Mouse (Mus musculus) c-Kit-positive CD71-positive TER-119-positive erythroid progenitor cells, embryonic 14.5 days (primary cell): ENCODE measurements around the gene Vps9d1.
"Not testable (repeated sequence)": the region's sequence is repeated elsewhere in the genome, so short reads cannot be mapped to it uniquely, and the experiment has no call there.

ENCODE experiments used
- DNase-seq: peaks from one replicate; pipeline ENCODE4 v3.0.0-alpha.2; 2013; ENCODE audit warnings: low spot score

The Vps9d1 gene

DNA sequence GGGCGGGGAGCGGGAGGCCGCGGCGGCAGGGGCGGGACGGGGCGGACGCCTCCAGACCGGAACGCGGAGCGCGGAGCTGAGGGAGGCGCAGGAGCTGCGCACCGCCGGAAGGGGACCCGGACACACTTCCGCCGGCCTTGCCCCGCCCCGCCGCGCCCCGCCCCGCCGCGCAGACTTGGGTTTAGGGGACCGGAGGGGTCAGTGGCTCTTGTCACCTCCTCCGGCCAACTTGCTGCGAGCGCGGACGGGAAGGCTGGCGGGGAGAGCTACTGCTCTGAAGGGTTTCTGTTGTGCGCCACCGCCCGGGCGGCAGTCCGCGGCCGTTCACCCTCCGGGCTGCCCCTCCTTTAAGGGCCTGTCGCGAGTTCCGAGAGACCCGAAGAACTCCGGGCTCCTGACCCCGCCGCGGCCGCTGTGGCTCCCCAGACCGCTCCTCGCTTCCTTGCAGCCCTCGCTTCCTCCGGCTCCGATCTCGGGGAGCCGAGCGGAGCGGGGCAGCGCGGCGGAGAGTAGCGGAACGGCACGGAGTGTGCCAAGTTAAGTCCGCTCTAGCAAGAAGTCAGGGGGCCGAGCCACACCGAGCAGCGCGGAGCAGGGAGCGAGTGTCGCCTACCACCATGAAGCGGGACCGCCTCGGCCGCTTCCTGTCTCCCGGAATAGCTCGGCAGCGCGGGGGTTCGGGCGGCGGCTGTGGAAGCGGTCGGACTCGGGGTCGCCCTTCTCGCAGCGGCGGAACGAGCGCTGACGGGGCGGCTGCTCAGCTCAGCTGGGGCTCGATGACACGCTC is at the start of gene Vps9d1, which contains the start of gene Zfp276:
Gene Vps9d1 (minus strand): TSS at position 250 of the 787 bp plus-strand sequence.
Gene Zfp276 (plus strand): TSS at position 97 of the 787 bp plus-strand sequence.
- peak; percentile 79 for DNase-seq

DNA sequence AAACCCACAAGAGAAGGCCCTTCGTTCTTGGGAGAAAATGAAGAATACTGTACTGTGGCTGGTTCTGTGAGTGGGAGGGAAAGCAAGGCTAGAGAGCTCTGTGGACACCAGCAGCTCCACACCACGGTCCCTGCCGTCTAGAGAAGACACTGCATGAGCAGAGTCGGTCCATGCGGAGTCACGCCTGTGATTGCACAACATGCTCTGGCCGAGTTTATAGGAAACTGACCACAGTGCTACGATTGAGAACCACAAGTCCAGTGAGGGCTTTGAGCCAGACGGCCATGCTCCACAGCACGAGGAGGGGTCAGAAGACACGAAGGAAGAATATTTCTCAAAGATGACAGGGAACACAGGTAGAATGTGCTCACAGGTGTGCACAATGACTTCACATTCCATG is 44.2 kb upstream of the Vps9d1 start:
- DNase-seq = no peak

DNA sequence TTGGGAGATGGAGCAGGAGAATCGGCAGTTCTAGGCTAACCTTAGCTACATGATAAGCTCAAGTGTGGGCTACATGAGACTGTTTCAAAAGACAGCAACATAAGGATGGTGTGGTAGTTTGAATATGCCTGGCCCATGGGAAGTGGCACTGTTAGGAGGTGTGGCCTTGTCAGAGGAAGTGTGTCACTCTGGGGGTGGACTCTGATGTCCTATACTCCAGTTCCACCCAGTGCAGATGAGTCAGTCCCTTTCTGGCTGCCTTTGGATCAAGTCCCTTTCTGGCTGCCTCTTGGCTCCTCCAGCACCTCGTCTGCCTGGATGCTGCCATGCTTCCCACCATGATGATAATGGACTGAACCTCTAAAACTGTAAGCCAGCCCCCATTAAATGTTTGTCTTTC is 38.6 kb upstream of the Vps9d1 start:
- no peak for DNase-seq

DNA sequence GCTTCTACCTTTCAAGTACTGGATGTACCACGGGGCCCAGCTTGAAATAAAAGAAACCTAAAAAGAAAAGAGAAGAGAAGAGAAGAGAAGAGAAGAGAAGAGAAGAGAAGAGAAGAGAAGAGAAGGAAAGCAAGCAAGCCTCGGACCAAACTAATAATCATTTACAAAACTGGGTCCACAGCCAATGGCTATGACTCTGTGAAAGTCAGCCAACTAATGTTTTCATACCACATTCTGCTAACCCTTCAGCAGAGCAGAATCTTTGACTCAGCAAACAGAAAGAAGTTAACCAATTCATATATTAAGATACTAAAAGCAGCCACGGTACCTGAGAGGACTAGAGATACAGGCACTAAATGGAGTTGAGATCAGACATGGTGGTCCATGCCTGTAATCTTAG is 38.1 kb upstream of the Vps9d1 start:
- DNase-seq = no peak

DNA sequence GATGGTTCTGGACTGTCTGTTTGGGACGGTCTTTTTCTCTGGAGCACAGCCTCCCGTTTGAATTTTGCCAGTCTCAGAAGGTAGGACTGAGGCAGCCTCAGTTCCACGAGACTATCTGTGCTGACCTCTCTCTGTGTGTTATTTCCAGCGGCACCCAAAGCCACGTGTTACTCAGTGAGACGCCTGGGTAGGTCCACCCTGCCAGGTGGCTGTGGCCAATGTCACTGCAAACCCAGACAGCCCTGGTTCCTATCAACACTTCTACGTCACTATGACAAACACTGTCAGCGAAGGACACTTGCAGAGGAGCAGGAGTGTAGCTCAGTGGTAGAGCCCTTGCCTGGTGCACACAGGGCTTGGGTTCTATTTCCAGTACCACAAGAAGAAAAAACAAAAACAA is 37.6 kb upstream of the Vps9d1 start:
- DNase-seq = no peak

DNA sequence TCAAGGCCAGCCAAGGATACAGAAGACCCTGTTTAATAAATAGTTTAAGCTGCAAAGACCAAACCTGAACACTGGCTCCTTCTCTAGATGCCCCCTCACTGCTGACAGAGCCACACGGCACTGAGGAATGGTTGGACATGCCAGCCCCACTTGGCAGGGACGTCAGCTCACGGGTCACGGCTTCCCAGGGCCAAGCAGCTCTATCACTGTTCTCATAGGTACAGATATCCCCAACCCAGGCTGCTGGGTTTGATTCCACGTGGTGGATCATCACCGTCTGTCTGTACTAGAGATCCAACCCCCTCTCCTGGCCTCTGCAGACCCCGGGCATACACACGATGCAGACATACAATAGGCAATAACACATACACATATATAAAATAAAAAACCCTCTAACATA is 36.5 kb upstream of the Vps9d1 start:
- DNase-seq = no peak

DNA sequence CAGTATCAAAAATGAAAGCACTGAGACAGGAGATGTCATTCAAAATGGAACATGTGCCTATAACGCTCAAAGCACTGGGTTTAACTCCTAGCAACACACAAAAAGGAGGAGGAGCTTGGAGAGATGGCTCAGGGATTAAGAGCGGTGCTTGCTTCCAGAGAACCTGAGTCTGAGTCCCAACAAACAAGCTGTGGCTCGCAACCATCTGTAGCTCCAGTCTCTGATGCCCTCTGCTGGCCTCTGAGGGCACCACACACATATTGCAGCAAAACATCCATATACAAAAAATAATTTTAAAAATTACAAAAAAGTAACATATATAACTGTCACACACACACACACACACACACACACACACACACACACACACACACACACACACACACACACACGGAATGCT is 36.0 kb upstream of the Vps9d1 start:
- peak; percentile 31 for DNase-seq

DNA sequence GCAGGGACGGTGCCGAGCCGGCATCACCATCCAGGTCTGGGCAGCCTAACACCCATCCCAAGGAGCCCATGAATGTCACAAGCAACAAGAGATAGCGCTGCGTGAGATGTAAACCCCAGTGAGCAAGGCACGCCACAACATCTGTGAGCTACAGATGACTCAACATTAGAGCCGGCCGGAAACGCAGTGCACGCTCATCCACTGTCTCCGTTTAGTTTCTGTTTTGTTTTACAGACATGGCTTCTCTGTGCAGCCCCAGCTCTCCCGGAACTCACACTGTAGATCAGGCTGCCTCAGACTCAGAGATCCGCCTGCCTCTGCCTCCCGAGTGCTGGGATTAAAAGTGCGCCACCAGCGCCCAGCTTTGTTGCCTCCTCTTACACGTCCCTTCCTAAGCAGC is 33.2 kb upstream of the Vps9d1 start:
- no peak for DNase-seq

DNA sequence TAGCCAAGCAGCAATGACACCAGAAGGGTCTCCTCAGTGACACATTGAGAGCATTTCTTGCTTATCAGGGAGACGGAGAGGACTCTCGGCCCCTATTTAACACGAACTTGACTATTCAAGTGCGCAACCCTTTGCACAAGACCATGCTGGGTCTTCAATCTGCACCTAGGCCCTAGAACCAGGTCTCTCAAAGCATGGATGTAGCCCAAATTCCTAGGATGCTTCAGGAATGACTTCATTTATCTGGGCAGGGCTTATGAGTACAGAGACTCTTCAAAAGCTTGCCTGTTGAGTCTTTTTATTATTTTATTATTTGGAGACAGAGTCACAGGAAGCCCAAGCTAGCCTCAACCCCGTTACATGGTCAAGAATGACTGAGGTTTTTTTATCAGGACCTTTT is 30.3 kb upstream of the Vps9d1 start:
- DNase-seq = no peak

DNA sequence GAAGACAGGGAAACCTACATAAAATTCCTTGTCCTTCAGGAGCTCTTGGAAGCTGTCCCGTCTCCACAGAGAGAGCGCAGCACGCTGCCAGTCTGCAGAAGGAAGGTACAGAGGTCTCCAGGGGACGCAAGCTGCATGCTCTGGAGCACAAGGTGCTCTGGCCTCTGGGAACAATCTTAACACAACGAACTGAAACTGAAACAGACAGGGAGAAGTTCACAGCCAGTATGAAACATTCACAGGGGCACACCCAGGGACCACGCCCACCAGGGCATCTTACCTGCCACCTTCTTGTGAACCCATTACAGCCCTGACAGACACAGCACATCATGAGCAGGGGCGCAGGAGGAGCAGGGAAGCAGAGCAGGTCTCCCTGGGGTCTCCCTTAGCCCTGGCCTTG is 29.8 kb upstream of the Vps9d1 start:
- DNase-seq = no peak

DNA sequence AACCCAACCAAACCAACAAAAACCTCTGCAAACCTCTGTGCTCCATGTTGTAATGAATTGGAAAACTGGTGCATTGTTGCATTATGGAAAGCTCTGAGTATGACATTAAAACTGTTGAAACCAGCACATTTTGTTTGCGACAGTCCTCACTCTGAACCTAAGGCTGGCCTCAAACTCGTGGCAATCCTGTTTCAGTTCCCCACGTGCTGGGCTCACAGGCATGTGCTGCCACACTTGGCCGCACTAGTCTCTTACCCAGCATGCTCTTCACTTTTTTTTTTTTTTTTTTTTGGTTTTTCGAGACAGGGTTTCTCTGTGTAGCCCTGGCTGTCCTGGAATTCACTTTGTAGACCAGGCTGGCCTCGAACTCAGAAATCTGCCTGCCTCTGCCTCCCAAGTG is 28.8 kb upstream of the Vps9d1 start:
- DNase-seq = not testable (repeated sequence)

DNA sequence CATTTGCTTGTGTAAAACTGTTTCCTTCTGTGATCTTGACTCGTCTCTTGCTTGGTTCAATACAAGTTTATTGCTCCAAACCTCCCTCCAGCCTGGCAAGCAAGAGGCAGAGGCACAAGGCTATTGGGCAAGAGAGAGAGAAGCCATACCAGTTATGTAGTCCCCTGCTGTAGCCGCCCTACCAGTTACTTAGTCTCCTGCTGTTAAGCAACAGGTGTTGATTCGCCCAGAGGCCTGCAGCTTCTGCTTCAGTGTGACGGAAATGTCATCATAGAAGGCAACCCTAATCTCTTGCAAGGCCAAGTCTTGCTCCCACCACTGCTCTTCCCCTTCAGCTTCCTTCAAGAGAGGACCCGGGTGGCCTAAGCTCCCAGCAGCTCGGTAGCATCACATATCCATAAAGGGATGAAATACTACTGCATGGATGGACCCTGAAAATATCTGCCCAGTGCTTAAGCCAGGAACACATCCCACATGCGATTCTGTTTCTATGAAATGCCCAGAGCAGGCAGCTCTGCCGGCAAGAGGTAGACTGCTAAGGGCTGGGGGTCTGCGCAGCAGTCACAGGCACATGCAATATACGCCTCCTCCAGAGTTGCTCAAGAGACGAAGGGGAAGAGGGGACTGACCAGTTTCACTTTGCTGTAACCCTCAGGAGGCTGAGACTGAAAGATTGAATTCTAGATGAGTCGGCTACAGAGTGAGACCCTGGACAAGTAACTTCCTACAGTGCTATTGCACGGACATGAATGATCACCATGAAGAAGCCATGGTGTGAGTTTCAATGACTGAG is 26.4 kb upstream of the Vps9d1 start:
- DNase-seq = no peak

DNA sequence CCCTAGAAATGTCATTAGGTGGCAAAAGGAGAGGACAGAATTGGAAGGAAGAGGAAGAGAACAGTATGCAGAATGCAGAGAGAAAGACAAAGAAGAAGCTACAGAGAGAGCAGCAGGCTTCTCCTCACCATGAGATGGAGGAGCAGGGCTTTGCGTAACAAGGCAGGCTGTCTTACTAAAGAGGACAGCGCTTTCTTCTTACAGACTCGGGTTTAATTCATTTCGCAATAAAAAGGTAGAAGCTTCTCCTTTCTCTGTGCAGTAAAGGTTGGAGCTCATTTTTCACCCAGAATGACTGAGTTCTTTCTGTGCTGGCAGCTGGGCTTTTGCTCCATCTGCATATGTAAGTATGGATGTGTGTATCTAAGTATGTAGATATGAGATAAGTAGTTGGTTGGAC is 25.7 kb upstream of the Vps9d1 start:
- DNase-seq = no peak

DNA sequence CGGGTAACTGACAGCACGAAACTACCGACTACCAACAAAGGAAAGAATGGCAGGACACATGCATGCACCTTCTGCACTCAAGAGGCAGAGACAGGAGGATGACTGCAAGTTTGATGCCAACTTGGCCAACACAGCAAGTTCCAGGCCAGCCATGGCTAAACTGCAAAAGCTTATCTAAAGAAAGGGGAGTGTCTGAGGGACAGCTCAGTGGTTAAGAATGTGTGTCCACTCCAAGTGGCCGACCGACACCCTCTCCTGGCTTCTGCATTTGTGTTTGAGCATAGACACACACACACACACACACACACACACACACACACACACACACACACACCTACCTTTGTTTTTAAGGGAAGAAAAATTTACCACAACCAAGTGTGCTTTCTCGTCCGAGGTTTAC is 24.3 kb upstream of the Vps9d1 start:
- no peak for DNase-seq

DNA sequence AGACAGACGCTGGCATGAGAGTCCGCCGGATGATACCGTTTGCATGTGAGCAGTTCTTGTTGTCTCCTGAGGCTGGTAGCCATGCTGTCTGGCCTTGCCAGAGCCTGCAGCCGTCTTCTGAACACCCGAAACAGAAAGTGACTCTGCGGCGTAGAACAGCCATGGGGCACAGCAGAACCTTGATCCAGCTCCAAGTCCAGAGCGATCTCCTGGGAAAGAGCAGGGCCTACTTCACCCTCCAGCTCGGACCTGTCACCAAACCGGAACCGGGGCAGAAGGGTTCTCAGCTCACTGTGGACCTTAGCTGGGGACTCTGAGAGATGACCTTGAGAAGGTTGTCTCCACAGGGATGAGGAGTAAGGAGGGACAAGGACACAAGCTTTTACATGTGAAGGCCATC is 20.9 kb upstream of the Vps9d1 start:
- no peak for DNase-seq

DNA sequence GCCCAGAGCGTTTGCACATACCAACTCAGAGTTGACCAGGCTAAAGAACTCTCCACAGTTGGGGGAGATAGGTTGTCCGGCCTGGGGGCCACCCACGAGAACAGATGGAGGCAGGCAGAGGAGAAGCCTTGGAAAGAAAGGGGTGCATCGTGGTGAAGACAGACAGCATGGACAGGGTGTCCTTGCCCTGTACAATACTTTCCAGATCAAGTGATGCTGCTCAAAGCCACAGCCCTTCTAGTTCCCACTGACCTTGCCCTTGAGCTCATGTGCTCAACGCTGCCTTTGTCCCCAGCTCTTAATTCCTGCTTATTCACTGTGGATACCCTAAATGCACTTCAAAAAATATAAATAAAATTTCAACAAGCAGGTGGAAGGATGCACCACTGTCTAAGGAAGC is 20.3 kb upstream of the Vps9d1 start:
- DNase-seq = no peak

DNA sequence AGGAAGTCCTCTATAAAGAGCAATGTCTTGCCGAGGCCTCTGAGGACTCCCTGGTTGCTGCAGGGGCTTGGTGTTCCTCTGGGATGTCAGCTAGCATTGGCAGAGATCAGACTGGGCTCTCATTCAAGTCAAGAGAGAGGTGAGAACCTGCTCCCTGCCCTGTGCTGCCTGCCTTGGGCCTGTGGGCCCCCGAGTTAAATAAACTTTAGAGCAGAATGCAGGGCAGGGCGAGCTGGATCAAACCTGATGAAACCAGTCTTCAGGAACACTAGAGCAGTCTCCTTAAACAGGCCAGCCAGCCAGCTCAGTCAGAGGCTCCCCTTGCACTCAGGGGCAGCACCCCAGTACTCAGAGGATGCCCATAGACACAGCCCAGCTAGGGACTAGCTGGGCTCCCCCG is 17.8 kb upstream of the Vps9d1 start:
- DNase-seq = no peak

DNA sequence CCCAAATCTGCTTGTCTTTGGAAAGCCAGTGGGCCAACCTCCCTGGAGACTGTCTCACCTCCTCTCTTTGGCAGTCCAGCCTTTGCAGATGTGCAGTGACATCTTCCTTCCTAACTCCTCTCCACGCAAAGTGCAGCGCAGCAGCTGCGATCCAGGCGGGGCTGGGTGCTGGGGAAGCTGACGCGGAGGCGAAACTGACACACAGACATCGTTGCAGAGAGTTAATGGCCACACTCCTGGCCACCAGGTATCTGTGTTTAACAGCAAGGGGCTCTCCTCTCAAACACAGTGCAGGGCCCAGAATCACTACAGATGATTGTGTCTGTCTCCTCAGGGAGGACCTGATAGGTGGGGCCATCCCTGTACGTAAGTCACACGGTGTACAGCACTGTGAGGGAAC is 17.0 kb upstream of the Vps9d1 start:
- DNase-seq = no peak

DNA sequence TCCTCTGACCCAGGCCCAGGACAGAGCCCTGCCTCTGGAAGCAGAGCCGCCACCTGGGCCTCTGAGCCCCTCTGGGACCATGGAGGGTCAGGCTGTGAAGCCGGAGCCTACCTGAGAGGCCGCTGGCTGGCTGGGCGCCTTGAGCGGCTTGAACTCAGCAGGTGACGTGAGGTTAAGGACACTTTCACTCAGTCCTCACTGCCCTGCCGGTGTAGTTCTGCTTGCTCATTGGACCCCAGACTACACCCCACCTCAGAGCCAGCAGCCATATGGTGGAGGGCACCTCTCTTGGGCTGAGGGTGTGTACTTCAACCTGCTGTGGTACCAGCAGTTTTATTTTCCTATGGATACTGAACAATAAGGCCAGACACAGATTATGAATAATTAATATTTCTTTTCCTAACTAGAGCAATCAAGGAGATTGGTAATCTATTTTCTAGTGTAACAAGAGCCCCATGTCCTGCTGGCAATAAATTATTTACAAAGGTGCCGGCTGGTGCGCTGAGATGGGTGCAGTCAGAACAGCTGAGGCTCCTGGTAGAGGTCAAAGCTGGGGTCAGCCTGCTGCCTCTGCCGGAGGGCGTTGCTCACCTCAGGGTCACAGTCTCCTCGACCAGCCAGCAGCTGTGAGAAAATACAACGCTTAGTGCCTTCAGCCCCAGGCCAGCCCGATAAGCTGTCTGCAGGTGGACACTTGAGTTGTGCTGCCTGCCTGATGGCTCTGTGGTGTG is 13.9 kb upstream of the Vps9d1 start:
- DNase-seq = no peak

DNA sequence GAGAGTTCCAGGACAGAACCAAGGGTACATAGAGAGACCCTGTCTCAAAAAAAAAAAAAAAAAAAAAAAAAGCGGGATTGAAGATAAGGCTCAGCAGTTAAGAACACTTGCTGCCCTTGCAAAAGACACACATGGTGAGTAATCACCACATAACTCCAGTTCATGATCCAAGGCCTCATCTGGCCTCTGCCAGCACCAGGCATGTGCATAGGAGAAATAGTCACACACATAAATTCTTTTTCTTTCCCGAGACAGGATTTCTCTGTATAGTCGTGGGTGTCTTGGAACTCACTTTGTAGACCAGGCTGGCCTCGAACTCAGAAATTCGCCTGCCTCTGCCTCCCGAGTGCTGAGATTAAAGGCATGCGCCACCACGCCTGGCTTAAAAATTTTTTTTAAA is 3.4 kb upstream of the Vps9d1 start:
- not testable (repeated sequence) for DNase-seq

DNA sequence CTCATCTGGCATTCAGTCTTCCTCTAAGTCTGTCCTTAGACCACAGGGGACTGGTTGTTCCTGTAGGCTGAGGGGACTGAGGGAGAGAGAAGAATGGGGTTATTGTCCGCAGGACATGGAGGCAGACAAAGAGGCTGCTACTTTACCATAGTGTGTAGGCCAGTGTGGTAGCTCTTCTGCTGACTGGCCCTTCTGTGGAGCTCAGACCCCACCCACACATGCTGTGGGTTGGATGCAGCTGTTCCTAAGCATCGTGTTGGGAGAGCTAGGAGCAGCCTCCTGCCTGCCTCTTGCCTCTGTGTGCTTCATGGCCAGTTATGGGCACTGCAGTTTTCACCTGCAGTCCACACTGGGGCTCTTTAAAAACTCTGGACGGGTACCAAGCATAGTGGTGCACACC is 3.0 kb upstream of the Vps9d1 start:
- no peak for DNase-seq

DNA sequence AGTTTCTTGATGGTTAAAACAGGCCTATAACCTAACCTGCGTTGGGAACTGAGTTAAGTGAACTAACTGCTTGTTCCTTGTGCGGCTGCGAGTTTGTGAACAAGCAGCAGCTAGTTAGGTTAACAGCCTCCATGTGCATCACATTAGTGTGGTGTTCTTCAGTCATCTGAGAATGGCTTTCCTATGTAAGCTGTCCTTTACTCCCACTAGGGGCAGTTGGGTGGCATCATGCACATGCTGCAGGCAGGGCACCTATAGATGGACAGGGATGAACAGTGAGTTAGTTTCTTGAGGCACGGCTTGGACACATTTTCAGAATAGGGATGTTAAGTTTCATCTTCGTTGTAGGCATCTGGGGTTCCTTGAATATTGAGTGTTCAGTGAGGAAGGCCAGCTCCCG is 1.0 kb upstream of the Vps9d1 start:
- no peak for DNase-seq
